Mouse (Mus musculus) brain, embryonic 14.5 days (tissue): ENCODE results near the gene Tyw3. TPM values are rescaled to one million over a fixed set of nuclear protein-coding genes. Genes with fewer than 3 reads are reported as not detected.

Experiments used
- DNase-seq: peaks from one replicate; pipeline ENCODE4 v3.0.0-alpha.2; 2011; ENCODE audit warnings: low read depth
- CTCF ChIP-seq: fragments of 200-500 bp; IDR thresholded peaks from 2 replicates; pipeline ENCODE4 v1.5.1; 2012; ENCODE audit warnings: inconsistent platforms, mild to moderate bottlenecking, moderate library complexity, borderline replicate concordance; ENCODE audit not compliant: insufficient read depth, insufficient read length; ENCODE audit errors: extremely low read depth
- POLR2A ChIP-seq: fragments of 200-500 bp; IDR thresholded peaks from 2 replicates; pipeline ENCODE4 v1.6.1; 2012; ENCODE audit warnings: mild to moderate bottlenecking, inconsistent platforms, borderline replicate concordance; ENCODE audit not compliant: poor library complexity, insufficient read depth, insufficient read length, severe bottlenecking; ENCODE audit errors: extremely low read depth
- polyA plus RNA-seq: library from polyadenylated mRNA; depleted of rRNA; stranded (reverse); fragments of >200 nt; gene quantifications from 2 replicates; pipeline ENCODE4 v1.2.3, GENCODE M21; 2012; rRNA removed

Tyw3 gene
- polyA plus RNA-seq, 1 experiment, result 17.6 TPM

- DNase-seq, result peak; percentile 70
- TF ChIP-seq CTCF, result no peak
- no peak for TF ChIP-seq POLR2A
Observed at GRCm38 (mm10) chr3:154550326-154551034, 46.4 kb downstream of the Tyw3 start.

- DNase-seq, result no peak
- TF ChIP-seq CTCF, result no peak
- no peak for TF ChIP-seq POLR2A
Observed at GRCm38 (mm10) chr3:154548868-154549301, 48.0 kb downstream of the Tyw3 start.

GRCm38 (mm10) chr3:154547549-154548426, 49.1 kb downstream of the Tyw3 start:
- peak; percentile 74 for DNase-seq
- TF ChIP-seq CTCF (no peak), POLR2A (no peak)

GRCm38 (mm10) chr3:154546234-154546633, 50.7 kb downstream of the Tyw3 start:
- no peak for DNase-seq
- TF ChIP-seq CTCF (no peak), POLR2A (no peak)

- TF ChIP-seq POLR2A, result no peak
- no peak for TF ChIP-seq CTCF
- DNase-seq, result no peak
Observed at GRCm38 (mm10) chr3:154540086-154540911, 56.6 kb downstream of the Tyw3 start.

- no peak for DNase-seq
- TF ChIP-seq POLR2A (no peak), CTCF (no peak)
Observed at GRCm38 (mm10) chr3:154536134-154536533, 60.8 kb downstream of the Tyw3 start.

GRCm38 (mm10) chr3:154533246-154533645, 63.7 kb downstream of the Tyw3 start:
- TF ChIP-seq CTCF, result no peak
- no peak for TF ChIP-seq POLR2A
- DNase-seq, result no peak

GRCm38 (mm10) chr3:154528973-154529372, 67.9 kb downstream of the Tyw3 start:
- peak; percentile 46 for DNase-seq
- no peak for TF ChIP-seq POLR2A
- TF ChIP-seq CTCF, result no peak

- TF ChIP-seq CTCF (peak; percentile 29; the same call in 1 of the 2 replicates), POLR2A (no peak)
- peak; percentile 8 for DNase-seq
Observed at GRCm38 (mm10) chr3:154526610-154527009, 70.3 kb downstream of the Tyw3 start.

Other genes starting within 250 kb of the Tyw3 start
- 7.6 and 8.1 TPM in 2 replicates for gene Cryz, start 393 bp downstream of the Tyw3 start, polyA plus RNA-seq
- gene Erich3, start 66.8 kb upstream of the Tyw3 start, polyA plus RNA-seq, result 1.6 and 3.0 TPM in 2 replicates